Mouse (Mus musculus) stomach, embryonic 16.5 days (tissue): ENCODE measurements around the gene Pias4. TPM values are rescaled to one million over a fixed set of nuclear protein-coding genes. Genes with fewer than 3 reads are reported as not detected.
"Not testable (repeated sequence)": the region's sequence is repeated elsewhere in the genome, so short reads cannot be mapped to it uniquely, and the experiment has no call there.

Source experiments
- ATAC-seq: fragments of 200-750 bp; cut with Nextera tagmentation; 2 replicates; pipeline ENCODE4 v1.8.0; 2017; ENCODE audit warnings: moderate number of reproducible peaks, moderate TSS enrichment; ENCODE audit not compliant: insufficient read depth, low FRiP score
- H3K27ac ChIP-seq: fragments of 300-500 bp; sonication (generic); 2 replicates; pipeline ENCODE4 v1.5.1; 2014; ENCODE audit warnings: low read length
- H3K27me3 ChIP-seq: fragments of 300-500 bp; sonication (generic); 2 replicates; pipeline ENCODE4 v1.6.1; 2014; ENCODE audit warnings: low read length, control low read depth, mixed read lengths; ENCODE audit not compliant: control insufficient read depth, insufficient read depth
- H3K36me3 ChIP-seq: fragments of 300-500 bp; sonication (generic); 2 replicates; pipeline ENCODE4 v1.6.1; 2014; ENCODE audit warnings: low read length; ENCODE audit not compliant: control insufficient read depth, insufficient read depth
- H3K4me1 ChIP-seq: fragments of 300-500 bp; sonication (generic); 2 replicates; pipeline ENCODE4 v1.6.1; 2014; ENCODE audit warnings: low read length, control low read depth, mixed read lengths; ENCODE audit not compliant: control insufficient read depth, insufficient read depth
- H3K4me2 ChIP-seq: fragments of 300-500 bp; sonication (generic); 2 replicates; pipeline ENCODE4 v1.6.1; 2014; ENCODE audit warnings: low read depth, low read length, mixed read lengths
- H3K4me3 ChIP-seq: fragments of 300-500 bp; sonication (generic); replicated peaks from 2 replicates; pipeline ENCODE4 v1.5.1; 2014; ENCODE audit warnings: mild to moderate bottlenecking, low read length
- H3K9ac ChIP-seq: fragments of 300-500 bp; sonication (generic); 2 replicates; pipeline ENCODE4 v1.6.1; 2014; ENCODE audit warnings: low read length
- H3K9me3 ChIP-seq: fragments of 300-500 bp; sonication (generic); replicated peaks from 2 replicates; pipeline ENCODE4 v1.6.1; 2016; ENCODE audit warnings: low read length, control low read depth; ENCODE audit not compliant: control insufficient read depth
- WGBS: fragments of 180-500 bp; shearing (Covaris S2); extraction: QIAGEN DNeasy Blood & Tissue Kit; methylation state at CpG from one replicate; pipeline ENCODE4 v1.1.7; 2014; 5-methylcytosine and 5-hydroxymethylcytosine counted together
- polyA plus RNA-seq: library from polyadenylated mRNA; unstranded; fragments of >200 nt; fragmentation: Nextera tagmentation; extraction: Ambion mirVana; gene quantifications from 2 replicates; pipeline ENCODE4 v1.2.1, GENCODE M21; 2015

The Pias4 gene
- 34.8 and 35.8 TPM in 2 replicates for polyA plus RNA-seq

DNA sequence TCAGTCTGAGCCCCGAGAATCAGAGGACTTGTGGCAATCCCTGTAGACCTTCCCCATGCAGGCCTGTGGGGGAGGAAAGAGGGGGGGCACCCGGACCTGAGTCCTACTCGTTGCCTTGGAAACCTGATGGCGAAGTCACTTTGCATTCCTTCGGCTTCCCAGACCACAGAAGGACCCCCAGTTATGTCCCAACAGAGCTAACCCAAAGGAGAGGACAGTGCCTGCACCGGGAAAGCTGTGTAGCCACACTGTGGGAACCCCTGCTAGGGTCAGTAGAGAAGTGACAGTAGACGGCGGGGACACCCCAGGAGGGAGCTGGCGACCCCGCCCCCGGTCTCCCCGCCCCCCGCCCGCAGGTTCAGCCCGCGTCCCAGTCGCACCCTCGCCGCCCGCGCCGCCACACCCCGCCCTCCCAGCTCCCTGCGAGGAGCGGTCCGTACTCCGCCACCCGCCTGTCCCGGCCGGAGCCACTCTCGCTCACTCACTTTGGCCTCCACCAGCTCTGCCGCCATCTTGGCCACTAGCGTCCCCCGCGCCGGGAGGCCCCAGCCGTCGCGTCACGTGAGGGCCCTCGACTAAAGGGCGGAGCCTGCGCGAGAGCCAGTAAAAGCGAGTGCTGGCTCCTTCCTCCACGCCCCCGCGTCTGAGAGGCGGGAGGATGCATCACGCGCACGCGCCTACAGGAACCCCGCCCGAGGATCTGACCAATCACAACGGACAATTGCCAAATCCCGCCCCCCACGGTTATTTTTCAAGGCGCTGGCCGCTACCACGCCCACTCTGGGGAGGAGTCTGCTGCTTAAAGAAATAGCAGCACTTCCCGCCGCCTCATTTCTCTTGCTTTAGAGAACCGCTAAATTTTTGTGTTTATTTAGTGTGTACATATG is at the start of gene Pias4:
Gene Pias4 (minus strand): TSS at position 724 of the 887 bp plus-strand sequence.
- no peaks in the 10 kb centered on the region for H3K27me3 ChIP-seq
- H3K4me3 ChIP-seq: peak within 1 kb of the TSS; percentile 86
- H3K9ac ChIP-seq: peak within 1 kb of the TSS; percentile 90
- under 1% methylated on average over 54 of the region's 64 CpGs for WGBS
- H3K4me2 ChIP-seq: peak within 1 kb of the TSS; percentile 88
- peaks cover 17% of the 10 kb centered on the region for H3K4me1 ChIP-seq
- peaks cover 7% of the 10 kb centered on the region; the same call in 1 of the 2 replicates for H3K36me3 ChIP-seq
- peak; percentile 94 for ATAC-seq
- H3K9me3 ChIP-seq: no peaks in the 10 kb centered on the region
- peak within 1 kb of the TSS; percentile 66 for H3K27ac ChIP-seq

DNA sequence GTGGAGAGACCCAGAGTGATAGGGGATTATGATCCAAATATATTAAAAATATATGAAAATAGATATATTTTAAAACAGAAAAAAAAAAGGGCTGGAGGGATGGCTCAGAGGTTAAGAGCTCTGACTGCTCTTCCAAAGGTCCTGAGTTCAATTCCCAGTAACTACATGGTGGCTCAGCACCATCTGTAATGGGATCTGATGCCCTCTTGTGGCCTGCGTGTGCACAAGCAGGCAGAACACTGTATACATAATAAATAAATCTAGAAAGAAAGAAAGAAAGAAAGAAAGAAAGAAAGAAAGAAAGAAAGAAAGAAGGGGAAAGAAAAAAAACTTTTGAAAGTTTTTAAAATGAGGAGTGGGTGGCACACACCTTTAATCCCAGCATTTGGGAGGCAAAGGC is 49.5 kb upstream of the Pias4 start:
- H3K4me2 ChIP-seq, H3K9me3 ChIP-seq, H3K4me1 ChIP-seq, H3K27ac ChIP-seq, H3K27me3 ChIP-seq, H3K36me3 ChIP-seq, ATAC-seq, H3K9ac ChIP-seq, H3K4me3 ChIP-seq: not testable (repeated sequence)
- WGBS: 5% methylated on average over 1 of the region's 1 CpGs

DNA sequence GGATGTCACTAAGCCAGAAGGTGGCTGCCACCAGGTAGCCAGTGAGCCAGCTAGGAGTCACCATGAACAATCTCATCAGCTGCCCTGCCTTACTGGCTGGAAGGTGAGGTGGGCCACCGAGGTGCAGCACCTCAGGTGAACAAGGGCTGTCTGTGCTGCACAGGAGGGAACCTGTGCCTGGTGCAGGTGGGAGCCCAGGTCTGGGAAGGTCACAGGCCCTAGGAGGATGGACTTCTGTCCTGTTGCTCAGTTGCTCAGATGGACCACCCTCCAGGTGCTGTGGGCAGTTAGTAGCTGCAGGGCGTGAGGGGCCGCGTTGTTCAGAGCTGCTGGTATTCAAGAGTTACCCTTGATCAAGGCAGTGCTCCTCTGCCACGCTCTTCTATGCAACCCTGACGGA is 49.1 kb upstream of the Pias4 start:
- Histone ChIP-seq H3K4me3 (no peak overlapping the region), H3K36me3 (no peaks in the 10 kb centered on the region), H3K27ac (no peak overlapping the region), H3K9me3 (no peaks in the 10 kb centered on the region), H3K4me2 (no peak overlapping the region), H3K9ac (no peak overlapping the region), H3K4me1 (no peaks in the 10 kb centered on the region), H3K27me3 (no peaks in the 10 kb centered on the region)
- 79% methylated on average over 6 of the region's 6 CpGs for WGBS
- no peak for ATAC-seq

DNA sequence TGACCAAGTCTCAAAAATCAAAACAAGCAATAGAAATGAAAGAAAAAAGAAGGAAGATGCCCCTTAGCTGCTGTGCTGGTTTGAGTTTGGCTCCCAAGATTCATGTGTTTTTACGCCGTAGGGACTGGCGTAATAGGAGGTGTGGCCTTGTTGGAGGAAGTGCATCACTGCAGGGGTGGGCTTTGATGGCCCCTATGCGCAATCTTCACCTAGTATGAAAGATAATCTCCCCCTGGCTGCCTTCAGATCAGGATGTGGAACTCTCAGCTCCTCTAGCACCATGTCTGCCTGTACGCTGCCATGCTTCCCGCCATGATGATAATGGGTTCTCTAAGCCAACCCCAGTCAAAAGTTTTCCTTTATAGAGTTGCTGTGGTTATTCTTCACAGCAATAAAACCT is 48.5 kb upstream of the Pias4 start:
- no peak overlapping the region for H3K9ac ChIP-seq
- H3K27me3 ChIP-seq: no peaks in the 10 kb centered on the region
- no peak for ATAC-seq
- H3K4me3 ChIP-seq: no peak overlapping the region
- 89% methylated on average over 6 of the region's 6 CpGs for WGBS
- no peak overlapping the region for H3K27ac ChIP-seq
- no peaks in the 10 kb centered on the region for H3K9me3 ChIP-seq
- H3K4me2 ChIP-seq: no peak overlapping the region
- H3K4me1 ChIP-seq: no peaks in the 10 kb centered on the region
- H3K36me3 ChIP-seq: no peaks in the 10 kb centered on the region

DNA sequence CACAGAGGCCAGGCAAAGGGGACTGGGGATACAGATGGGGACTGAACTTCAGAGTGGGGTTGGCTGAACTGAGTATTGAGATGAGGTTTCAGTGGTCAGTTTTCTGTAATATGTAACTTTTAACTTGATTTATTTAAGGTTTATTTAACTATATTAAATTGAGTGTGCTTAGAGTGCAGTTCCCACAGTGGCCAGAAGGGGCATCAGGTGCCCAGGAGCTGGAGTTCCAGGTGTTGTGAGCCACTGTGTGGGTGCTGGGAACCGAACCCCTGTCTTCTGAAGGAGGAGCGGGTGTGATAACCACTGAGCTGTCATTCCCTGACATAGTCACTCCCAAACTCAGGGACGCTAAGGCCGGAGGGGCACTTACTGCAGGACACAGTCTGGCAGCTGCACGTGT is 42.4 kb upstream of the Pias4 start:
- no peak overlapping the region for H3K4me3 ChIP-seq
- ATAC-seq: no peak
- WGBS: 92% methylated on average over 5 of the region's 5 CpGs
- H3K27me3 ChIP-seq: no peaks in the 10 kb centered on the region
- H3K4me1 ChIP-seq: no peaks in the 10 kb centered on the region
- no peak overlapping the region for H3K27ac ChIP-seq
- no peak overlapping the region for H3K4me2 ChIP-seq
- no peak overlapping the region for H3K9ac ChIP-seq
- no peaks in the 10 kb centered on the region for H3K36me3 ChIP-seq
- H3K9me3 ChIP-seq: no peaks in the 10 kb centered on the region

DNA sequence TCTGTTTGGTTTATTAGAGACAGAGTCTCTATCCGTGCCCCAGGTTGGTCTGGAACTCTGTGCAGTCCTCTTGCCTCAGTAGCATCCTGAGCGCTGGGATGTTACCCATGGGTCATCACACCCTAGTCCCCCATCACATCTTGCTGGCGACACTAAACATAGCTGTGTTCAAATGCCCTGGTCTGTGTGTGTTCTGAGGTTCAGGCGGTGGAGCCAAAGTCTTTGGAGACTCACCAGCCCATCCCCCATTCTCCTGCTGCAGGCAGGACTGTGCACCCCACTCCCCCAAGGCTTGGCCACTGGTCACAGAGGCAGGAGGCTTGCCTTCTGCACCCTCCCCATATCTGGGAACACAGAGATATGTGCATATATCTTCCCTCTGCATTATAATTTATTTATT is 36.4 kb upstream of the Pias4 start:
- H3K27ac ChIP-seq: no peak overlapping the region
- WGBS: 66% methylated on average over 4 of the region's 4 CpGs
- no peak overlapping the region for H3K4me3 ChIP-seq

DNA sequence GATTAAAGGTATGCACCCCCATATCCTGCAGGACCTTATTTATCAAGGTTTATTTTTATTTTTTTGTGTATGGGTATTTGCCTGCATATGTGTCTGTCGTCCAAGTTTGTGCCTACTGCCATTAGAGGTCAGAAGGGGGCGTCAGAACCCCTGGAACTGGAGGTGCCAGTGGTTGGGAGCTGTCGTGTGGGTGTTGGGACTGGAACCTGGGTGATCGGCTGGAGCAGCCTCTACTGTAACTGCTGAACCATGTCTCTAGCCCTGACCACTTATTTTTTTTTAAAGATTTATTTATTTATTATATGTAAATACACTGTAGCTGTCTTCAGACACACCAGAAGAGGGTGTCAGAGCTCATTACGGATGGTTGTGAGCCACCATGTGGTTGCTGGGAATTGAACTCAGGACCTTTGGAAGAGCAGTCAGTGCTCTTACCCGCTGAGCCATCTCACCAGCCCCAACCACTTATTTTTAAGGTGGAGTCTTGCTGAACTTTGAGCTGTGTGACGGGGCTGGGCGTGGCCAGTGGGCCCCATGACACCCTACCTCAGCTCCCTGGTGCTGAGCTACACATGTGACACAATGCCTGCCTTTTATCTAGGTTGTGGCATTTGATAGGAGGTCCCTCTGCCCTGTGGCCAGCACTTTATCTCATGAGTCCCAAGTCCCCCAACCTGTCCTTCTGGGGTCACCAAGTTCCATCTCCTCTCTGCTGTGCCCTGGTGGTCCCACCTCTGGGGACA is 35.4 kb upstream of the Pias4 start:
- Histone ChIP-seq H3K27ac (no peak overlapping the region), H3K4me1 (0 out of 2 replicates have a peak, but pooled peaks cover 6% of the 10 kb centered on the region), H3K36me3 (no peaks in the 10 kb centered on the region), H3K27me3 (peaks cover 7% of the 10 kb centered on the region; the same call in 1 of the 2 replicates), H3K9me3 (no peaks in the 10 kb centered on the region), H3K9ac (no peak overlapping the region), H3K4me2 (no peak overlapping the region), H3K4me3 (no peak overlapping the region)
- 62% methylated on average over 8 of the region's 8 CpGs for WGBS
- peak; percentile 57; the same call in 1 of the 2 replicates for ATAC-seq

More for the DNA sequence above, 36.4 kb upstream of the Pias4 start:
- H3K27me3 ChIP-seq: peaks cover 2% of the 10 kb centered on the region; the same call in 1 of the 2 replicates
- H3K9ac ChIP-seq: no peak overlapping the region
- no peak overlapping the region for H3K4me2 ChIP-seq
- 0 out of 2 replicates have a peak, but pooled peaks cover 6% of the 10 kb centered on the region for H3K4me1 ChIP-seq
- no peaks in the 10 kb centered on the region for H3K9me3 ChIP-seq
- no peaks in the 10 kb centered on the region for H3K36me3 ChIP-seq
- no peak for ATAC-seq

DNA sequence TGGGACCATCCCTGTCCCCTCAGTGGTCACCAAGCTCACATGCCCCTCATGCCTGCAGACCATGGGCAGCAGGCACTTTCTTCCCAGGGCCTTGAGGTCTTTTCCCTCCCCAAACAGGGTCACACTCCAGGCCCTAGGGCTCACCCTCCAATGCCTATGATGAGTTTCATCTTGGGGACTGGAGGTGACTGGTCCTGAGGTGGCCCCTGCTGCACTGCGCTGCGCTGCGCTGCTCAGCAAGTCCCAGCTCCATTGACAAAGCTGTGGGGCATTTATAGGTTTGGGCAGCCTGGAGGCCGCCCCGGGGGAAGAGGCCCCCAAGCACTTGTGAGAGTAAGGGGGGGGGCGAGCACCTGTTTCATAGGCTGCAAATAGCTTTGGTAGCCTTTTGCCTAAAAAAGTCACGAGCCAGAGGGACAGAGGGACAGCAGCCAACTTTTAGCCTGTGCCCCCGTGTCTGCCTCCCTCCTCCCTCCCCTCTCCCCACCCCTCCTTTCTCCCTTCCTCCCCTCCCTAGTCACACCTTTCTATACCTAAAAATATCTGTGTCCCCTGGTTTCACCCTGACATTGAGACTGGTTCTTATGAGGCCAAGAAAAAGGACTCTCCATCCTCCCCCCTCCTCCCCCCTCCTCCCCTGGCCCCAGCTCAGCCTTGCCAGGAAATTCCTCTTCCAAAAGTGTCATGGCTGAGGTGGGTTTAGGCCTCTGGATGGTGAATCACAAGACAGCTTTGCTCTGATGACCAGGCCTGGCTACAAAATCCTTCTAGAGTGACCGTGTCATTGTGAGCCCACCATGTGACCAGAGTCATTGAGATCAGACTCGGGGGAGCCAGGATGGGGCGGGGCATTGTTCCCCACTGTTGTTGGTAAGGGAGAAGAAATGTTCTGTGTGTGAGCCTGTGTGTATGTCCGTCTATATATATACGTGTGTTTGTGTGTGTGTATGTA is 34.4 kb upstream of the Pias4 start, which contains the start of gene Nmrk2:
Gene Nmrk2 (minus strand): TSS at position 245 of the 952 bp plus-strand sequence.
- H3K4me1 ChIP-seq: 0 out of 2 replicates have a peak, but pooled peaks cover 6% of the 10 kb centered on the region
- peaks cover 7% of the 10 kb centered on the region; the same call in 1 of the 2 replicates for H3K27me3 ChIP-seq
- no peak for ATAC-seq
- no peaks in the 10 kb centered on the region for H3K9me3 ChIP-seq
- no peak within 1 kb of the TSS for H3K9ac ChIP-seq
- H3K4me3 ChIP-seq: no peak within 1 kb of the TSS
- no peak within 1 kb of the TSS for H3K27ac ChIP-seq
- no peaks in the 10 kb centered on the region for H3K36me3 ChIP-seq
- 62% methylated on average over 13 of the region's 13 CpGs for WGBS
- H3K4me2 ChIP-seq: no peak within 1 kb of the TSS
